Mouse (Mus musculus) heart, postnatal 0 days (tissue): ENCODE data around the gene Col25a1.

Experiments used
- CTCF ChIP-seq: IDR thresholded peaks from 2 replicates; pipeline ENCODE4 v1.5.1; 2016; ENCODE audit warnings: antibody characterized with exemption, control low read depth, low read depth
- EP300 ChIP-seq: IDR thresholded peaks from 2 replicates; pipeline ENCODE4 v1.6.1; 2016; ENCODE audit warnings: antibody characterized with exemption, low read depth

- TF ChIP-seq EP300 (no peak), CTCF (no peak)
Measured at GRCm38 (mm10) chr3:130237852-130238251, 106.6 kb downstream of the Col25a1 start.
